Mouse (Mus musculus) gastrocnemius, postnatal 14 days (tissue): ENCODE results near the gene Ch25h. TPM values are rescaled to one million over a fixed set of nuclear protein-coding genes. Genes with fewer than 3 reads are reported as not detected.

Experiments
- DNase-seq: peaks from one replicate; pipeline ENCODE4 v3.0.0; 2021; ENCODE audit warnings: mixed read lengths
- intact Hi-C: fragments of 180-260 bp; cut with DNase I; formaldehyde crosslinking; loops from one replicate; pipeline ENCODE4 v1.15.1; 2025; ENCODE audit warnings: low total_unique reads
- total RNA-seq, 2 experiments: library from RNA; stranded (reverse); gene quantifications; 2 replicates each; pipeline ENCODE4 v1.2.3; 2021

The Ch25h gene
- total RNA-seq, 2 experiments from 2014 or later: not detected

- intact Hi-C loops: loop anchor here (10.0 kb wide), 1 partner anchor 230 kb away; no protein-coding TSS in a partner anchor
- DNase-seq: no peak
Measured at GRCm38 (mm10) chr19:34474228-34474990, 555 bp downstream of the Ch25h start.

GRCm38 (mm10) chr19:34471703-34472102 lies 3.3 kb downstream of the Ch25h start:
- intact Hi-C loops: loop anchor here (10.0 kb wide), 1 partner anchor 227 kb away; no protein-coding TSS in a partner anchor
- DNase-seq: no peak

- intact Hi-C loops: no loop called here
- no peak for DNase-seq
Measured at GRCm38 (mm10) chr19:34468794-34469193, 6.2 kb downstream of the Ch25h start.

GRCm38 (mm10) chr19:34468216-34468615 lies 6.7 kb downstream of the Ch25h start:
- no peak for DNase-seq
- intact Hi-C loops: no loop called here

GRCm38 (mm10) chr19:34464453-34464852 lies 10.5 kb downstream of the Ch25h start:
- DNase-seq: no peak
- intact Hi-C loops: no loop called here

GRCm38 (mm10) chr19:34461451-34462019 lies 13.4 kb downstream of the Ch25h start:
- peak; percentile 25 for DNase-seq
- intact Hi-C loops: no loop called here

GRCm38 (mm10) chr19:34450784-34451370 lies 24.1 kb downstream of the Ch25h start:
- intact Hi-C loops: no loop called here
- DNase-seq: no peak

GRCm38 (mm10) chr19:34448851-34449250 lies 26.1 kb downstream of the Ch25h start:
- intact Hi-C loops: no loop called here
- DNase-seq: no peak

- DNase-seq: no peak
- intact Hi-C loops: no loop called here
Measured at GRCm38 (mm10) chr19:34445410-34446012, 29.5 kb downstream of the Ch25h start.

GRCm38 (mm10) chr19:34444785-34445184 lies 30.2 kb downstream of the Ch25h start:
- intact Hi-C loops: no loop called here
- no peak for DNase-seq

- no peak for DNase-seq
- intact Hi-C loops: no loop called here
Measured at GRCm38 (mm10) chr19:34441979-34442378, 33.0 kb downstream of the Ch25h start.

GRCm38 (mm10) chr19:34435197-34435611 lies 39.8 kb downstream of the Ch25h start:
- no peak for DNase-seq
- intact Hi-C loops: no loop called here

GRCm38 (mm10) chr19:34431314-34431713 lies 43.6 kb downstream of the Ch25h start:
- intact Hi-C loops: no loop called here
- DNase-seq: no peak

GRCm38 (mm10) chr19:34423783-34424335 lies 51.1 kb downstream of the Ch25h start:
- intact Hi-C loops: no loop called here
- no peak for DNase-seq

Other genes starting within 250 kb of the Ch25h start
- gene Acta2, start 219.6 kb downstream of the Ch25h start, total RNA-seq: 100 to 1,000 TPM; 433 to 628 TPM
- gene Fas, start 184.5 kb downstream of the Ch25h start, total RNA-seq: 1 to 10 TPM; 2.8 to 6.0 TPM
- 10 to 100 TPM; 10.3 to 11.2 TPM for gene Lipa, start 52.3 kb upstream of the Ch25h start, total RNA-seq
- 1 to 10 TPM; 1.8 to 2.0 TPM for gene Ifit2, start 75.5 kb upstream of the Ch25h start, total RNA-seq
- gene Ifit3, start 108.4 kb upstream of the Ch25h start, total RNA-seq: under 1 TPM; 0.68 to 0.78 TPM
- under 1 TPM; 0.12 to 0.16 TPM for gene Ifit1bl1, start 126.8 kb upstream of the Ch25h start, total RNA-seq
- gene Ifit3b, start 132.8 kb upstream of the Ch25h start, total RNA-seq: under 1 TPM; 0.27 to 0.33 TPM
- gene Ifit1bl2, start 165.6 kb upstream of the Ch25h start, total RNA-seq: under 1 TPM in 1 of 2 experiments, not detected in 1; 0.06 TPM
- gene Ifit1, start 165.7 kb upstream of the Ch25h start, total RNA-seq: under 1 TPM; 0.12 to 0.13 TPM